Mouse (Mus musculus): ENCODE data around the gene Klhl2.

- TF ChIP-seq CTCF (IDR thresholded peaks at IDR 0.05; ENCODE audit: borderline replicate concordance, extremely low read depth, insufficient read depth, insufficient read length) = no peak
- TF ChIP-seq POLR2A (IDR thresholded peaks at IDR 0.05; ENCODE audit: borderline replicate concordance, extremely low read depth, insufficient read depth, insufficient read length, poor library complexity, severe bottlenecking) = no peak
Measured at GRCm38 (mm10) chr8:64811083-64811482, 38.7 kb downstream of the Klhl2 start.

All from brain, embryonic 14.5 days (tissue).